Mouse (Mus musculus) neural tube, embryonic 11.5 days (tissue): Measurements from ENCODE around the gene Kmo. TPM values are rescaled to one million over a fixed set of nuclear protein-coding genes. Genes with fewer than 3 reads are reported as not detected.

Experiments
- ATAC-seq: fragments of 200-750 bp; cut with Nextera tagmentation; 2 replicates; pipeline ENCODE4 v1.8.0; 2017; ENCODE audit warnings: moderate number of reproducible peaks, mild to moderate bottlenecking, moderate TSS enrichment, moderate library complexity; ENCODE audit not compliant: insufficient read depth, low FRiP score, low TSS enrichment
- DNase-seq: peaks from one replicate; pipeline ENCODE4 v3.0.0-alpha.2; 2015; ENCODE audit warnings: low spot score
- H3K27ac ChIP-seq: fragments of 300-500 bp; sonication (generic); 2 replicates; pipeline ENCODE4 v1.5.1; 2014; ENCODE audit warnings: low read depth, mild to moderate bottlenecking, low read length
- H3K27me3 ChIP-seq: fragments of 300-500 bp; sonication (generic); 2 replicates; pipeline ENCODE4 v1.6.1; 2014; ENCODE audit warnings: mild to moderate bottlenecking, low read length, mixed read lengths; ENCODE audit not compliant: control insufficient read depth, insufficient read depth
- H3K36me3 ChIP-seq: fragments of 300-500 bp; sonication (generic); 2 replicates; pipeline ENCODE4 v1.6.1; 2014; ENCODE audit warnings: mild to moderate bottlenecking, low read length, moderate library complexity, mixed read lengths; ENCODE audit not compliant: control insufficient read depth, insufficient read depth
- H3K4me1 ChIP-seq: fragments of 300-500 bp; sonication (generic); 2 replicates; pipeline ENCODE4 v1.6.1; 2014; ENCODE audit warnings: low read length, mixed read lengths; ENCODE audit not compliant: control insufficient read depth, insufficient read depth
- H3K4me2 ChIP-seq: fragments of 300-500 bp; sonication (generic); 2 replicates; pipeline ENCODE4 v1.6.1; 2014; ENCODE audit warnings: low read depth, mild to moderate bottlenecking, moderate library complexity
- H3K4me3 ChIP-seq: fragments of 300-500 bp; sonication (generic); 2 replicates; pipeline ENCODE4 v1.5.1; 2014; ENCODE audit warnings: low read depth, low read length
- H3K9ac ChIP-seq: fragments of 300-500 bp; sonication (generic); 2 replicates; pipeline ENCODE4 v1.6.1; 2014; ENCODE audit warnings: mild to moderate bottlenecking, low read length
- H3K9me3 ChIP-seq: fragments of 300-500 bp; sonication (generic); 2 replicates; pipeline ENCODE4 v1.6.1; 2016; ENCODE audit warnings: low read length; ENCODE audit not compliant: control insufficient read depth
- whole genome bisulfite sequencing: fragments of 180-500 bp; shearing (Covaris S2); extraction: QIAGEN DNeasy Blood & Tissue Kit; methylation state at CpG from one replicate; pipeline ENCODE4 v1.1.7; 2014; 5-methylcytosine and 5-hydroxymethylcytosine counted together
- polyA plus RNA-seq: library from polyadenylated mRNA; unstranded; fragments of >200 nt; fragmentation: Nextera tagmentation; extraction: Ambion mirVana; gene quantifications from 2 replicates; pipeline ENCODE4 v1.2.1, GENCODE M21; 2014

Kmo gene
- 0.09 TPM in 1 of 2 replicates, not detected in the other for polyA plus RNA-seq

DNA sequence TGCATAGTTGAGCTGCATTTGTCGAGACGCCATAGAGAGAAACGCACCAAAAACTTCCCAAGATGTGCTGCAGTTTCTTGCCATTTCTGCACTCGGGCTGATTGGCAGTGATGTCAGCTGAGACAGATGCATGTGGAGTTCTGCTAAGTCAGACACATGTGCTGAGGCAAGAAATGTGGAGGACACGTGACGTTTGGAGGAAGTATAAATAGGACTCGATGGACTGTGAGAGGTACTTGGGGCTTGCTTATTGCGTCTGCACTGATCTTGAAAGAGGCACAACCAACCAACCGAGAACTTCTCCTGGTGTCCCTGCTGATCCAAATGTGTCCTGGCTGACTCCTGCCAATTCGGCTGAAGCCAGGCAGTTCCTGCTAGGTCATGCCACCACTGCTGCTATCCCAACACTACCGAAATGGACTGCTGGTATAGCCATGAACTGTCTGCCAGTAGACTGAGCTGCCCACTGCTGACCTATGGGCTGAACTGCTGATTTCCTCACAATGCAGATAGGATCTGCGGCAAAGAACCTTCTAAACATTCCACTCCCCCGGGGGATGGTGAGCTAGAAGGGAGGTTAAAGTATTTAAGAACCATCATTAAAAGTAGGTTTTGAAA lies at the start of gene Kmo:
Gene Kmo, plus strand, starts transcription at position 568 of the 618 bp plus-strand sequence.
- ATAC-seq (no peak), DNase-seq (no peak)
- no peak within 1 kb of the TSS for H3K27ac ChIP-seq
- no peaks in the 10 kb centered on the region for H3K27me3 ChIP-seq
- H3K4me2 ChIP-seq, result no peak within 1 kb of the TSS
- no peak within 1 kb of the TSS for H3K4me3 ChIP-seq
- no peak within 1 kb of the TSS for H3K9ac ChIP-seq
- H3K36me3 ChIP-seq, result peaks cover 2% of the 10 kb centered on the region; the same call in 1 of the 2 replicates
- 92% methylated on average over 13 of the region's 13 CpGs for WGBS
- no peaks in the 10 kb centered on the region for H3K9me3 ChIP-seq
- peaks cover 8% of the 10 kb centered on the region for H3K4me1 ChIP-seq

DNA sequence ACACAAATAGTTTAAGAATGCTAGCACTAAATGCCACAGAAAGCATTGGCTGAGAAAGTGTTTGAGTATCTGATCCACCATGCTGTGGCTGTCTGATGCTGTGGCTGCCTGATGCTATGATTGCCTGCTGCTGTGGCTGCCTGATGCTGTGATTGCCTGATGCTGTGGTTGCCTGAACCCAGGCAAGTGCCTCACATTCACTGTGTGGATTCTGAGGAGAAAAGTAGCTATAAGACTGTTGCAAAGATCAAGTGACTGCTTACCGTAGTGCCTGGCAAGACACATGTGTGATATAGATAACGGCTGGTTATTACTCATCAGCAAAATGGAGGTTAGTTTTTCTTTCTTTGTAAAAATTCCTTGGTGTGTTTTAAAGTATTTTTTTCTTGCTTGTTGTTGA lies 46.1 kb upstream of the Kmo start:
- Histone ChIP-seq H3K9ac (no peak overlapping the region), H3K27me3 (no peaks in the 10 kb centered on the region), H3K4me1 (no peaks in the 10 kb centered on the region), H3K4me3 (no peak overlapping the region), H3K36me3 (no peaks in the 10 kb centered on the region), H3K9me3 (no peaks in the 10 kb centered on the region), H3K27ac (no peak overlapping the region), H3K4me2 (no peak overlapping the region)
- ATAC-seq (no peak), DNase-seq (no peak)
- 96% methylated on average over 2 of the region's 2 CpGs for WGBS

- no peak for ATAC-seq
- no peaks in the 10 kb centered on the region for H3K4me1 ChIP-seq
- H3K4me3 ChIP-seq, result no peak overlapping the region
- H3K9ac ChIP-seq, result no peak overlapping the region
- DNase-seq, result no peak
- 91% methylated on average over 2 of the region's 2 CpGs for WGBS
- no peaks in the 10 kb centered on the region for H3K27me3 ChIP-seq
- no peak overlapping the region for H3K4me2 ChIP-seq
- no peak overlapping the region for H3K27ac ChIP-seq
- no peaks in the 10 kb centered on the region for H3K9me3 ChIP-seq
- no peaks in the 10 kb centered on the region for H3K36me3 ChIP-seq
Observed at GRCm38 (mm10) chr1:175578425-175579096, 41.6 kb upstream of the Kmo start.

DNA sequence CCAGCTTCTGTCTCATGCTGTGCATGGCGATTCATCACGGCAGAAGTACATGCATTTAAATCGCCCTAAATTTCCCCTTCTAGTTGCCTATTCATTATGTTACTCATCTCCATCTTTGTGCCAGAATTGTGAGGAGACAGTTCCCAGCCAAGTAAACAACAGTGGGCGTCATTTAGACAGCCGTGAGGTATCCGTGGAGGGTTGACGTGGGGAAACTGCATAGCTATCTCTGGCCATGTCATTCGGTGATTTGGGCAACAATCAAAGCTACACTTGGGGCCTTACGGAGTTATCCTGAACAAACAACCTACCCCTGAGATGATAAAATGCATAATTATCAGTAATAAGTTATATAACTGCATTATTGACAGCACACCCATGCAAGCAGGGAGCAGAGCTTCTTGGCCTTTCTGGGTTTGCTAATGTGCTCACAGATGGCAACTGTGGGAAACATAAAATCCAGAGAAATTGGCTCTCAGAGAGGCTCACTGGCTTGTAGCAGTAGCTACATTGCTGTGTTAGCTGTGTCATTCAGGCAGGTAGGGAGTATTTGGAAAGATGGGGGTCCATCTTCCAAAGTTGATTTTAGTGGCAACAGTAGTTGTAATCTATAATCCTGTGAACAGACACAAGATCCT lies 40.5 kb upstream of the Kmo start:
- no peak overlapping the region for H3K4me3 ChIP-seq
- WGBS, result 85% methylated on average over 9 of the region's 9 CpGs

DNA sequence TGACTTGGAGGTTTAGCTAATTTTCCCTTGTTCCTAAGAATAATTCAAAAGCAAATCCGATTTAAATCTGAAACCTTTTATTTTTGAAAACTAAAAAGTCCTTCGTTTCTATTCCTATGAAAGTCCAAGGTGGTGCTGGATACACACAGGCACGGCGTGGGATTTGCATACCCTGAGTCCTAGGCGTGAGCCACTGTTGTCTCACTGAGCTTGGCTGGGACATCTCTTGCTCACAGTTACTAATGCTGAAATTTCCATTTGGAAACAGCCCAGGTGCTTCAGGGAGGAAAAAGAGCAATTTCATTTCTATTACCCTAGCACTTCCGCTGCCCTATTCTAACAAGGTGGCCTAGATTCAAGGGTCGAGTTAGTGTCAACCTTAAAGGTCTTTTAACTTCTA lies 39.8 kb upstream of the Kmo start:
- Histone ChIP-seq H3K36me3 (no peaks in the 10 kb centered on the region), H3K9ac (no peak overlapping the region), H3K9me3 (no peaks in the 10 kb centered on the region), H3K4me2 (no peak overlapping the region), H3K4me1 (no peaks in the 10 kb centered on the region), H3K4me3 (no peak overlapping the region), H3K27me3 (no peaks in the 10 kb centered on the region), H3K27ac (no peak overlapping the region)
- ATAC-seq (no peak), DNase-seq (no peak)
- 89% methylated on average over 7 of the region's 7 CpGs for WGBS

More for the DNA sequence above, 40.5 kb upstream of the Kmo start:
- ATAC-seq (no peak), DNase-seq (no peak)
- Histone ChIP-seq H3K9me3 (no peaks in the 10 kb centered on the region), H3K27me3 (no peaks in the 10 kb centered on the region), H3K27ac (no peak overlapping the region), H3K36me3 (no peaks in the 10 kb centered on the region), H3K4me1 (no peaks in the 10 kb centered on the region), H3K4me2 (no peak overlapping the region), H3K9ac (no peak overlapping the region)

DNA sequence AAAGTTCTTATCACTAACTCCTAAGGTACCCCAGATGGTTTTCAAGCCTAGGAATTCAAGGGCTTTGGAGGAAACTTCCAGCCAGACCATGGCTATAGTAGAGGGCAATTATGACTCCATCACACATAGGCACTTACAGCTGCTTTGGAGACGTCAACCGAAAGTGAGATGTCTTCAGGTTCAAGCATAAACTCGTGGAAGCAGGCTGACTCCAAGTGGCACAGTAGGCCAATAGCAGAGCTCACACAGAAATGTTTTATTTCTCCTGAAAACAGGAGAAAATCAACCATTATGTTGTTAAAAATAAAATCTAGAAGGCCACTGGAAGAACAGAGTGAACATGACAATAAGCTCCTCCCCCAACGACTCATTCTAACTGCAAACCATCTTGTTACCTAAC lies 37.4 kb upstream of the Kmo start:
- Histone ChIP-seq H3K27me3 (no peaks in the 10 kb centered on the region), H3K9me3 (no peaks in the 10 kb centered on the region), H3K27ac (no peak overlapping the region), H3K4me2 (no peak overlapping the region), H3K36me3 (no peaks in the 10 kb centered on the region), H3K4me1 (no peaks in the 10 kb centered on the region), H3K9ac (no peak overlapping the region), H3K4me3 (no peak overlapping the region)
- no peak for ATAC-seq
- WGBS, result 87% methylated on average over 4 of the region's 4 CpGs
- DNase-seq, result no peak

DNA sequence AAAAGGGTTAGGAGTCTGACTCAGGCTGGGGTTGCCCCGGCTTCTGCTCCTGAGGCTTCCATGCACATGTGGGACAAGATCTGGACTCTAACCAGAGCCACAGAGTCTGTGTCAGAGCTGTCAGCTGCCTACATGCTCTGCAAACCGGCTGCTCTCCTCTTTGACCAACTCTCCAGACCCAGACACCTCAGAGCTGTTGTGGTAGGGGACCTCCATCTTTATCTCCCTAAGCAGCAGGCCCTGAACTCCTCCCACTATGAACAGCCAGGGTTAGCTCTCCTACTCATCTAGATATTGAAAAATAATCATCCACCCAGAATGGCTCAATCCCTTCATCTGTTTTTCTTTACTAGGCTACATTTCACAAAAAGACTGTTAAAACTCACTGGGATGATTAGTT lies 34.9 kb upstream of the Kmo start:
- 76% methylated on average over 2 of the region's 2 CpGs for WGBS
- DNase-seq (no peak), ATAC-seq (no peak)
- Histone ChIP-seq H3K36me3 (no peaks in the 10 kb centered on the region), H3K4me2 (no peak overlapping the region), H3K4me1 (no peaks in the 10 kb centered on the region), H3K27ac (no peak overlapping the region), H3K4me3 (no peak overlapping the region), H3K9me3 (no peaks in the 10 kb centered on the region), H3K27me3 (no peaks in the 10 kb centered on the region), H3K9ac (no peak overlapping the region)

GRCm38 (mm10) chr1:175586656-175587055 lies 33.5 kb upstream of the Kmo start:
- DNase-seq, result no peak
- ATAC-seq, result no peak
- Histone ChIP-seq H3K4me2 (no peak overlapping the region), H3K36me3 (no peaks in the 10 kb centered on the region), H3K9ac (no peak overlapping the region), H3K27me3 (no peaks in the 10 kb centered on the region), H3K27ac (no peak overlapping the region), H3K4me3 (no peak overlapping the region), H3K9me3 (no peaks in the 10 kb centered on the region), H3K4me1 (no peaks in the 10 kb centered on the region)
- WGBS, result 95% methylated on average over 5 of the region's 5 CpGs

DNA sequence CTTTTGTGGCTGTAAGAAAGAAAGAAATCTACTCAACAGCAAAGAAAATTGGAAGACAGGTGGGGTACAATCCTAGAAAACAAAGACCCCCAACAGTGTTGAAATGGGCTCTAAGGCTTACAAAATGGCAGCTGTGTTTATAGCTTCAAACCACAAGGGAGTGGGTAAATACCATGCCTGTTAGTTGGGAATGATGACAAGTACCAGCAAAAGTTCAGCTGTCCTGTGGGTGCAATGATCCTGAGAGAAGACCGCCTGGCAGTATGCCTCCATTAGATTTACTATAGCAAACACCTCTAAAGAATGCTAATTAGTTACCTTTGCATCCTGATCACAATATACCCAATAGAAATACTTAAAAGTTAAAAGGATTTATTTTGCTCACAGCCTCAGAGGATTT lies 27.3 kb upstream of the Kmo start:
- 92% methylated on average over 1 of the region's 1 CpGs for WGBS
- Histone ChIP-seq H3K27ac (no peak overlapping the region), H3K36me3 (no peaks in the 10 kb centered on the region), H3K4me3 (no peak overlapping the region), H3K27me3 (no peaks in the 10 kb centered on the region), H3K4me1 (no peaks in the 10 kb centered on the region), H3K9me3 (no peaks in the 10 kb centered on the region), H3K9ac (no peak overlapping the region), H3K4me2 (no peak overlapping the region)
- DNase-seq (no peak), ATAC-seq (no peak)
